Mouse (Mus musculus): ENCODE results near the gene Erich6. TPM values are rescaled to one million over a fixed set of nuclear protein-coding genes. Genes with fewer than 3 reads are reported as not detected.
A peak's percentile ranks its signal among the peaks of the same experiment; 100 is the strongest.

The Erich6 gene
- polyA plus RNA-seq (2015; fragmentation: Nextera tagmentation; extraction: Ambion mirVana), result not detected in 2 replicates

DNA sequence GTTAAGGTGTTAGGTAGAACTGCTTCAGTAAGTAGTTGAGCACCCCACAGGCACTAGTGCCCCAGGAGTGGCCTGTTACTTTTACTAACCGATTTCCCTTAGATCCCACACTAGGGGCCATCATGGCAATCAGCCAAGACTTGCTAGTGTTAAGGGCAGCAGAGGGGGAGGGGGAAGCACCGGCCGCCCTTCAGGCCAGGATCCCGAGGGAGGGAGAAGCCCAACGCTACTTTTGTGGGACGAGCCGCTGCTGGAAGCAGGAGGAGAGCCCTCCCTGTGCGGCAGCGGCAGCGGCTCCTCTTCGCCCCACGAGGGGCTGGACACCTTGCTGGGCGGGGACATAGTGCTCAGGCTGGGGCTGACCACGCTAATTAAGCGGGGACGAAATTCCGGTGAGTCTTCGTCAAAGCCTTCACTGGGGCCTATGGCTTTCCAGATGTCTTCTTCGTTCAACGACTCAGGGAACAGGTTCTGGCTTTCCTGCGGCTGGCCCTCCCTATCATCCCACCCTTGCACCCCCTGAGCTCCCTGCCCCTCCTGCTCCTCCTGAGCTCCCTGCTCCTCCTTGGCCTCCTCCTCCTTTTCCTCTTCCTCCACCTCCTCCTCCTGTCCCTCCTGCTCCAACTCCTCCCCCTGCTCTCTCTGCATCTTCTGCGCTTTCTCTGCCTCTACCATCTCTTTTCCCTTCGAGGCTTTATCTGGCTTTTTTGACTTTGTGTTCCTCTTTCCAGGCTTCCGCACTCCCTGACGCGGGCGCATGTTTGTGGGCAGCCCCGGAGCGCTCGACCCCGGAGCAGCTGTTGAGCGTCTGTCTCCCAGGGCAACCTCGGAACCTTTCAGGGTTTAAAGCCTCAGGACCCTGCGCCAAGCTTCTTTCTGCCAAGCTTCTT lies at the start of gene Erich6:
Gene Erich6, minus strand, starts transcription at position 802 of the 890 bp plus-strand sequence.
- WGBS (ENCODE audit: insufficient replicate concordance), result 2% methylated on average over 34 of the region's 34 CpGs
- TF ChIP-seq CTCF (IDR thresholded peaks at IDR 0.05; ENCODE audit: low read depth) (no peak), EP300 (IDR thresholded peaks at IDR 0.05; ENCODE audit: low read depth) (no peak)
- ATAC-seq (no peak), DNase-seq (peak; percentile 28)
- Histone ChIP-seq H3K9ac (replicated peaks) (peak within 1 kb of the TSS; percentile 36; the same call in 1 of the 2 replicates), H3K36me3 (replicated peaks; ENCODE audit: insufficient read depth, low read length) (no peaks in the 10 kb centered on the region), H3K4me1 (ENCODE audit: insufficient read depth) (peaks cover 6% of the 10 kb centered on the region), H3K4me3 (ENCODE audit: low read depth, low read length) (peak within 1 kb of the TSS; percentile 38), H3K27ac (ENCODE audit: low read depth) (no peak within 1 kb of the TSS), H3K27me3 (ENCODE audit: insufficient read depth, low read length) (no peaks in the 10 kb centered on the region), H3K4me2 (ENCODE audit: low read depth, low read length) (peak within 1 kb of the TSS; percentile 80), H3K9me3 (ENCODE audit: low read length) (no peaks in the 10 kb centered on the region)

DNA sequence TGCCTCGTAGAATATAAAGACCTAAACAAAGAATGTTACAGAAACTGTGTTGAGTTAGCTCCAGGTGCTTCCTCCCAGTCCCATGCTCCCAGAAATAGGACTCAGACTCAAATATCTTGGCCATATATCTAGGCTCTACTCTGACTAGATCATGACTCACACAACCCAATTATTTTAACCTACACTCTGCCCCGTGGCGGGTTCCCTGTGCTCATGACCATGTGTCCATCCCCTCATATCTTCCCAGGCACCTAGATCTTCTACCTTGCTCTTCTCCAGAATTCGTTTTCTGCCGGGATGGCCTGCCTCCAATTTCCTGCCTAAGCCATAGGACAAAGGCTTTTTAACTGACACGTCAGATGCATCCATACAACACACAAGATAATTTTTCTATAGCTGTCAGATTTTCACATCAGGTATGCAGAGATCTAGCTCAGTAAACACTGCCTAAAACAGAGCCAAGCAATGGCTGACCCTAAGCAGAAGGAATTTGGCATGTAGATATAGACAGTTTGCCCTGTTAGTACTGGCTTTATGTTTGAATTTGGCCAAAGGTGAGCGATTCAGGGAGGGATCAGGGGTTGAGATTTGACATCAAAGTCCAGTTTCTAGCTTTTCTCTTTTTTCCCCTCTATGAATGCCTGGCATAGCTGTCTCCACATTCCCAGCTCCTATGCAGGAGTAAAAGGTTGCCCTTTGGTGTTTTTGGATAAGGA lies 49.4 kb upstream of the Erich6 start:
- Histone ChIP-seq H3K9me3 (ENCODE audit: low read length) (no peaks in the 10 kb centered on the region), H3K27ac (ENCODE audit: low read depth) (peak overlapping the region; percentile 88), H3K36me3 (replicated peaks; ENCODE audit: insufficient read depth, low read length) (0 out of 2 replicates have a peak, but pooled peaks cover 5% of the 10 kb centered on the region), H3K4me2 (ENCODE audit: low read depth, low read length) (peak overlapping the region; percentile 94), H3K4me1 (ENCODE audit: insufficient read depth) (peaks cover 27% of the 10 kb centered on the region), H3K27me3 (ENCODE audit: insufficient read depth, low read length) (no peaks in the 10 kb centered on the region), H3K9ac (replicated peaks) (0 out of 2 replicates have a peak overlapping the region, but pooled peaks have one; percentile 21), H3K4me3 (ENCODE audit: low read depth, low read length) (0 out of 2 replicates have a peak overlapping the region, but pooled peaks have one; percentile 1)
- ATAC-seq (peak; percentile 58), DNase-seq (no peak)
- TF ChIP-seq EP300 (IDR thresholded peaks at IDR 0.05; ENCODE audit: low read depth), result 0 out of 2 replicates have a peak, but pooled peaks have one; percentile 28
- no peak for TF ChIP-seq CTCF (IDR thresholded peaks at IDR 0.05; ENCODE audit: low read depth)
- WGBS (ENCODE audit: insufficient replicate concordance), result 72% methylated on average over 7 of the region's 7 CpGs

DNA sequence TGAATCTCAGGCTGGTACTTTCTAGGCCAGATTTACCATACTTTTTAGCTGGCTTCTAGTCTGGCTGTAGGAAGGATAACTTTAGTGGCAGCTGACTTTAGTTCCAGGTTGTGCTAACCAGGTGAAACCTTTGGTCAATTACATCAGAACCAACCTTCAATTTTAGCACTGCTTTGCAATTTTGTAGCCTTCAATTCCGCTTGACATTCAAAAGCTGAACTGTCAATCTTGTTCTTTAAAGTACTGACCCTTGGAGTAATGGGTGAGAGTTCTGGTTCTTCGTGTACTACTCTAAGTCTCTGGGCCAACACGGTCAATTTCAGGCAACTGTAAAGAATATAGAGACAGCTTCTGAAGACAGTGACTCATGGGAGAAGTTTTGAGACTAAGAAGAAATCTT lies 48.4 kb upstream of the Erich6 start:
- no peak for DNase-seq
- TF ChIP-seq EP300 (IDR thresholded peaks at IDR 0.05; ENCODE audit: low read depth) (no peak), CTCF (IDR thresholded peaks at IDR 0.05; ENCODE audit: low read depth) (no peak)

DNA sequence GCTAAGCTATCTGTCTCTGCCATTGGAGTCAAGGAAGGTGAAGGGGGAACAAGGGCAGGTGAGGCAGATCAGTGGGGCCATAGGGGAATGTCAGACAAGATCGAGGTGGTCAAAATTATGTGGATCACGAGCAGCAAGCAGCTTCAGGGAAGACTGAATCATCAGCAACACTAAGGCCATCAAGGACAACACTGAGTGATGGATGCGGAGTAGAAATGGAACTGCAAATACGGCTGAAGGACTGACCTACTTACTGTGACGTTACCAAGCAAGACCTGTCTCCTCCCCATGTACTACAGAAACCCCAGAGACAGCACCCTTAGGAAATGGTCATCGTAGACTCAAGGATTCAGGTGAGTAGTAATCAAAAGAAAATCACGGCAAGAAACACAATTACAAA lies 46.3 kb upstream of the Erich6 start:
- no peak for TF ChIP-seq CTCF (IDR thresholded peaks at IDR 0.05; ENCODE audit: low read depth)
- no peak for TF ChIP-seq EP300 (IDR thresholded peaks at IDR 0.05; ENCODE audit: low read depth)
- no peak overlapping the region for H3K4me2 ChIP-seq (ENCODE audit: low read depth, low read length)
- 70% methylated on average over 7 of the region's 7 CpGs for WGBS (ENCODE audit: insufficient replicate concordance)
- no peak for DNase-seq
- no peak for ATAC-seq
- H3K27me3 ChIP-seq (ENCODE audit: insufficient read depth, low read length), result no peaks in the 10 kb centered on the region
- H3K27ac ChIP-seq (ENCODE audit: low read depth), result peak overlapping the region; percentile 74
- H3K4me1 ChIP-seq (ENCODE audit: insufficient read depth), result peaks cover 34% of the 10 kb centered on the region
- no peak overlapping the region for H3K4me3 ChIP-seq (ENCODE audit: low read depth, low read length)
- 0 out of 2 replicates have a peak, but pooled peaks cover 5% of the 10 kb centered on the region for H3K36me3 ChIP-seq (replicated peaks; ENCODE audit: insufficient read depth, low read length)
- H3K9me3 ChIP-seq (ENCODE audit: low read length), result no peaks in the 10 kb centered on the region
- H3K9ac ChIP-seq (replicated peaks), result no peak overlapping the region

More for the DNA sequence above, 48.4 kb upstream of the Erich6 start:
- Histone ChIP-seq H3K4me1 (ENCODE audit: insufficient read depth) (peaks cover 33% of the 10 kb centered on the region), H3K4me3 (ENCODE audit: low read depth, low read length) (no peak overlapping the region), H3K4me2 (ENCODE audit: low read depth, low read length) (no peak overlapping the region), H3K27ac (ENCODE audit: low read depth) (peak overlapping the region; percentile 88), H3K9me3 (ENCODE audit: low read length) (no peaks in the 10 kb centered on the region), H3K9ac (replicated peaks) (no peak overlapping the region), H3K36me3 (replicated peaks; ENCODE audit: insufficient read depth, low read length) (0 out of 2 replicates have a peak, but pooled peaks cover 5% of the 10 kb centered on the region), H3K27me3 (ENCODE audit: insufficient read depth, low read length) (no peaks in the 10 kb centered on the region)
- ATAC-seq, result no peak
- 65% methylated on average over 3 of the region's 3 CpGs for WGBS (ENCODE audit: insufficient replicate concordance)

DNA sequence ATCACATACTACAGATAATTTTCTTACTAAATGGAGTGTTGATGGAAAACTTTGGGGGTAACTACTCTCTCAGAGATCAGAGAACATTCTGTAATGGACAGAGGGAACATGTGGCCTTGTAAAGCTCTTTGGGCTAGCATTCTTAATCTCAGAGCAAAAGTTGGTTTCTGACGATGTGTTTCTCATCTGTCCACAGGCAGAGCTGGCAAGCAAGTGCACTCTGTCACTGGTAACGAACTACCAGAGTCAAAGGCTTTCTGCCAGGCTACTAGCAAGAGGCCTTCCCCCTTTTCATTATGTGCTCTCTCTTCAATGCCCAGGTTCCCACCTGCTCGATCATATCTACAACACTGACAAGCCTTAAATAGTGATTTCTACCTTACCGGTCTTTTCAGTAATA lies 45.3 kb upstream of the Erich6 start:
- ATAC-seq (no peak), DNase-seq (no peak)
- peak overlapping the region; percentile 74 for H3K27ac ChIP-seq (ENCODE audit: low read depth)
- no peak overlapping the region for H3K9ac ChIP-seq (replicated peaks)
- H3K4me2 ChIP-seq (ENCODE audit: low read depth, low read length), result peak overlapping the region; percentile 15; the same call in 1 of the 2 replicates
- no peaks in the 10 kb centered on the region for H3K9me3 ChIP-seq (ENCODE audit: low read length)
- 64% methylated on average over 4 of the region's 4 CpGs for WGBS (ENCODE audit: insufficient replicate concordance)
- TF ChIP-seq EP300 (IDR thresholded peaks at IDR 0.05; ENCODE audit: low read depth) (no peak), CTCF (IDR thresholded peaks at IDR 0.05; ENCODE audit: low read depth) (no peak)
- H3K36me3 ChIP-seq (replicated peaks; ENCODE audit: insufficient read depth, low read length), result 0 out of 2 replicates have a peak, but pooled peaks cover 5% of the 10 kb centered on the region
- peaks cover 31% of the 10 kb centered on the region for H3K4me1 ChIP-seq (ENCODE audit: insufficient read depth)
- H3K27me3 ChIP-seq (ENCODE audit: insufficient read depth, low read length), result no peaks in the 10 kb centered on the region
- no peak overlapping the region for H3K4me3 ChIP-seq (ENCODE audit: low read depth, low read length)

GRCm38 (mm10) chr3:58681831-58682230 lies 44.8 kb upstream of the Erich6 start:
- WGBS (ENCODE audit: insufficient replicate concordance), result 43% methylated on average over 2 of the region's 2 CpGs
- ATAC-seq (no peak), DNase-seq (no peak)
- Histone ChIP-seq H3K9ac (replicated peaks) (no peak overlapping the region), H3K4me3 (ENCODE audit: low read depth, low read length) (no peak overlapping the region), H3K36me3 (replicated peaks; ENCODE audit: insufficient read depth, low read length) (0 out of 2 replicates have a peak, but pooled peaks cover 5% of the 10 kb centered on the region), H3K27ac (ENCODE audit: low read depth) (peak overlapping the region; percentile 74), H3K27me3 (ENCODE audit: insufficient read depth, low read length) (no peaks in the 10 kb centered on the region), H3K4me2 (ENCODE audit: low read depth, low read length) (peak overlapping the region; percentile 15; the same call in 1 of the 2 replicates), H3K4me1 (ENCODE audit: insufficient read depth) (peaks cover 29% of the 10 kb centered on the region), H3K9me3 (ENCODE audit: low read length) (no peaks in the 10 kb centered on the region)
- no peak for TF ChIP-seq CTCF (IDR thresholded peaks at IDR 0.05; ENCODE audit: low read depth)
- no peak for TF ChIP-seq EP300 (IDR thresholded peaks at IDR 0.05; ENCODE audit: low read depth)
